Mouse (Mus musculus): ENCODE results near the gene Prkaa1.
A peak's percentile ranks its signal among the peaks of the same experiment; 100 is the strongest.
"Not testable (repeated sequence)": the region's sequence is repeated elsewhere in the genome, so short reads cannot be mapped to it uniquely, and the experiment has no call there.

Prkaa1 gene

GRCm38 (mm10) chr15:5173217-5173820 lies 29.7 kb downstream of the Prkaa1 start:
- DNase-seq = no peak

- no peak for DNase-seq
Measured at GRCm38 (mm10) chr15:5184668-5185330, 41.1 kb downstream of the Prkaa1 start.

GRCm38 (mm10) chr15:5185366-5186292 lies 42.0 kb downstream of the Prkaa1 start, which contains the start of gene Ttc33:
Ttc33 (plus strand) TSS chr15:5185525.
- peak; percentile 90 for DNase-seq

GRCm38 (mm10) chr15:5186293-5186675 lies 42.6 kb downstream of the Prkaa1 start:
- DNase-seq = no peak

DNA sequence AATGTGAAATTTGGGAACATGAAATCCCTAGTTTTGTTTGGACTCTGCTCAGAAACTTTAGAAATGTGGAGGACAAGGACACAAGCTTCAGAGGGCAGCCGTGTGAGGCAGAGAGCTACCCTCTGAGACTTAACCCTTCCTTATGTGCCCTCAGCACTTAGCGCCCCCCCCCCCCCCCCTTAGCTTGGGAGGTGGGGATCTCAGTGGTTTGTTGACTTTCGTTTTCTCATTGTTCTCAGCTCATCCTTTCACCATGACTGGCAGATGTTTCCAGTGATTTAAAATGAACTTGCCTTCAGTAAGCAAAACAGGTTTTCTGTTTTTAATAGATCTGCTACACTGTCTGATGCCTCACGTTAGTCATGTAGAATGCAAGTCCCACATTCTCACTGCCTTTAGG lies 43.5 kb downstream of the Prkaa1 start:
- no peak for DNase-seq

GRCm38 (mm10) chr15:5188029-5188428 lies 44.4 kb downstream of the Prkaa1 start:
- DNase-seq = peak; percentile 30

GRCm38 (mm10) chr15:5189504-5190093 lies 45.9 kb downstream of the Prkaa1 start:
- peak; percentile 25 for DNase-seq

DNA sequence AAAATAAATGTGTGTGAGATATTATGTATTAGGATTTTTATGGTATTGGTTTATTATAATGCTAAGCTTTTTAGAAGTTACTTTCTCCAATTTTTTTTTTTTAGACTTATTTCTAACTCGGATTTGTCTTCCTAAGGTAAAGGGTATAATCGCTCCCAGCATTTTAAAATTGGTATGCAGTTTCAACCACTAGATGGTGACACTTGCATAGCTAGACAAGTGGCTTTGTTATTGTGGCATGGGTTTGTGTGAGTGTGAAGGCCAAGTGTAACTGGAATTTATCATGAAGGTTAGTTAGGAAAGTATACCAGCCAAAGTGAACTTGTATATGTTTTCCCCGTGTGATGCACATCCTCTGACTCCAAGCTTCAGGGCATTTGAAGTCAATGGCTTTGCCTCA lies 50.2 kb downstream of the Prkaa1 start:
- peak; percentile 38 for DNase-seq

DNA sequence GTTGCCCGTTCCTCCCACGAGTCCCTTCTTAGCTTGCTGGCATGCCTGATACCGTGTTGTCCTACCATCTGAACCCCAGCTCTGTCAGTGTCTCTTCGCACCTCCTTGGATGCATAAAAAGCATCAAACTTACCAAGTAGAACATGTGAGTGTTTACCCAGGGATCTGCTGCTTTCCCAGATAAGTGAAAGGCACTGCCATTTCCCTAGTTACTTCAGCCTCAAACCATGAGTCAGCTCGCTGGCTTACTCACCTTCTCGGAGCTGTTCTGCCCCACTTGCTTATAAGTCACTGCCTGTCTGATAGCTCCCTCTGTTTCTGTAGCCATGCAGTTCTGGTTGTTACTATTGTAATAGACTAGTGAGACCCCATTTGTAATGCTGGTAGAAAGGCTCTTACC lies 50.8 kb downstream of the Prkaa1 start:
- DNase-seq = no peak

- DNase-seq = no peak
Measured at GRCm38 (mm10) chr15:5194931-5195330, 51.3 kb downstream of the Prkaa1 start.

DNA sequence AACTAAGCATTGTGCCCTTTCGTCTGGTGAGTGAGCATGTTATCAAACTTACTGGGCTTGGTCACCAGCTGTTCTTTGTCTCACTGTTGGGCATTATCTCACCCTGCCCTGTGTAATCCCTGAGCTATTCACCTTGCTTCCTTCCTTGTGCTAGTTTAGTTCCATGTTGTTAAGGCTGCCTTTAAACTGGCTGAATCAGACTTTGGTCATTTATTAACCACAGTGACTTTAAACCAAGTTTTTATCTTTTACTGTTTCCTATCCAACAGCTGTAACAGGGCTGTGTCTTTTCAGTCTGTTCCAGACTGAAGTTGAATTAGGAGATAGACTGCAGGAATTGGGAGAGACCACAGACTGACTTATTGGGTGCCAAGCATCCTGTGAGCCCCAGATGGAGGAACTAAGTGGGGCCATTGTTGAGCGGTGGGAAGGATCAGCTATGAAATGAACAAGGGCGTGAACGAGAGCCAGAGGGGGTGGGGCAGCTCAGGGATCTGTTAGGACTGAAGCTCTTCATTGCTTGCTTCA lies 52.4 kb downstream of the Prkaa1 start:
- DNase-seq = no peak

GRCm38 (mm10) chr15:5196691-5197090 lies 53.0 kb downstream of the Prkaa1 start:
- no peak for DNase-seq

DNA sequence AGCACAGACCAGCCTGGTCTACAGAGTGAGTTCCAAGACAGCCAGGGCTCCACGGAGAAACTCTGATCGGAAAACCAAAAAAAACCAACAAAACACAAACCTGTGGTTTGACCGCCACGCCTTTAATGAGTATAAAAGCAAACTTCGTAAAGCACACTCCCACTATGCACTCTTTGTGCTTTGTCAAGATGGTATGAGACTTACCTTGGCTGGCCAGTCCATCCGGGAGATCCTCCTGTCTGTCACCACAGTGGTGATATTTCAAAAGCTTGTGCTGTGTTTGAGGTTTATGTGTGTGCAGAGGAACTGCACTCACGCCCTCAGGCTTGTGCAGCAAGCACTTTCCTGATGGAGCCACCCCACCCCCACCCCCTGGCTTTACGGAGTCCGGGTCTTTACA lies 61.6 kb downstream of the Prkaa1 start:
- DNase-seq = no peak

DNA sequence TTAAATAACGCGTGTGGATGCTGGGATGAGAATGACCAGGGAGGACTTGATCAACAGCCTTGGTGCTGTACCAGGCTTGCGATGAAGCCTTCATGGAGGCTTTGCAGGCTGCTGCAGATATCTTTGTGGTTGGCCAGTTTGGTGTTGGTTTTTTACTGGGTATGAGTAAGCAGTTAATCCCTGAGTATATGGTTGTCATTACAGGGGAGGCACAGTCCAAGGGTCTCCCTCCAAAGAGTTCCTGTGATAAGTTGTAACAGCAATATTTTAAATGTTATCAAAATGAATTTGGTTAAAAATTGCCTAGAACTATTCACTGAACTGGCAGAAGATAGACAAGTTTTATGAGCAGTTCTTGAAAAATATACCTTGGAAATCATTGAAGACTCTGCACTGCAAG lies 65.5 kb downstream of the Prkaa1 start:
- no peak for DNase-seq

- DNase-seq = no peak
Measured at GRCm38 (mm10) chr15:5220491-5220890, 76.8 kb downstream of the Prkaa1 start.

DNA sequence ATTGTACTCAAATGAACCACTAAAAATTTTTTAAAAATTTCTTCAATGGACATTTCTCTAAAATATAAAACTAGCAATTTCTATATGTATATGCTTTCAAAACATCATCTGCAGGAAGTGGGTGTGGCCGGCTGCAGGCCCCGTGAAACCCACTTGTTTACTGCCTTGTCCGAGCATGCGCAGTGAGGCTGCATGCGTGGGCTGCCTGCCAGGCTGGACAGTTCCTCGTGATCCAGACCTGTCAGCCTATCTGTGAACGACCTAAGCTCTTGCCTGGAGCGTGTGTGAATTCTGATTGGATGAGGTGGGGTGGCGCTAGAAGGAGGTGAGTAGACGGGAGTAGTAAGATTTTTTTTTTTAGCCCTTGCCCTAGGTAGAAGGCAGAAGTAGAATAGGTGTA lies 87.1 kb downstream of the Prkaa1 start:
- DNase-seq = not testable (repeated sequence)
